Mouse (Mus musculus) liver, adult 2 months (tissue): ENCODE results near the gene Nudcd3. TPM values are rescaled to one million over a fixed set of nuclear protein-coding genes. Genes with fewer than 3 reads are reported as not detected.

Source experiments
- DNase-seq: peaks from one replicate; pipeline ENCODE4 v3.0.0-alpha.2; 2011; ENCODE audit warnings: low read depth, low spot score; ENCODE audit errors: extremely low read depth
- H3K27ac ChIP-seq: fragments of 200-500 bp; replicated peaks from 2 replicates; pipeline ENCODE4 v1.5.1; 2012; ENCODE audit warnings: low read depth, mild to moderate bottlenecking, control low read depth, inconsistent platforms, low read length; ENCODE audit not compliant: insufficient read depth
- H3K27me3 ChIP-seq: fragments of 200-500 bp; 2 replicates; pipeline ENCODE4 v1.6.1; 2012; ENCODE audit warnings: mild to moderate bottlenecking, moderate library complexity, low read length, inconsistent platforms; ENCODE audit not compliant: control insufficient read depth, insufficient read depth
- H3K36me3 ChIP-seq: fragments of 200-500 bp; 2 replicates; pipeline ENCODE4 v1.6.1; 2012; ENCODE audit warnings: low read length, inconsistent platforms; ENCODE audit not compliant: control insufficient read depth, insufficient read depth
- H3K4me1 ChIP-seq: fragments of 200-500 bp; 2 replicates; pipeline ENCODE4 v1.6.1; 2011; ENCODE audit warnings: low read length; ENCODE audit not compliant: control insufficient read depth, insufficient read depth
- H3K4me3 ChIP-seq: fragments of 200-500 bp; 2 replicates; pipeline ENCODE4 v1.5.1; 2011; ENCODE audit warnings: low read depth, mild to moderate bottlenecking, control low read depth, low read length, moderate library complexity; ENCODE audit not compliant: insufficient read depth
- H3K79me2 ChIP-seq: fragments of 200-500 bp; 2 replicates; pipeline ENCODE4 v1.6.1; 2012; ENCODE audit warnings: inconsistent platforms, mild to moderate bottlenecking, low read length, moderate library complexity; ENCODE audit not compliant: control insufficient read depth, insufficient read depth
- H3K9ac ChIP-seq: fragments of 200-500 bp; 2 replicates; pipeline ENCODE4 v1.6.1; 2012; ENCODE audit warnings: low read depth, mild to moderate bottlenecking, control low read depth, inconsistent platforms, low read length
- CTCF ChIP-seq: fragments of 200-500 bp; IDR thresholded peaks from 2 replicates; pipeline ENCODE4 v1.5.1; 2011; ENCODE audit warnings: low read depth, low read length, control low read depth
- POLR2A ChIP-seq: fragments of 200-500 bp; IDR thresholded peaks from 2 replicates; pipeline ENCODE4 v1.6.1; 2011; ENCODE audit warnings: low read length, control low read depth; ENCODE audit not compliant: insufficient read depth; ENCODE audit errors: extremely low read depth
- WGBS: fragments of 180-500 bp; shearing (Covaris S2); methylation state at CpG from one replicate; pipeline ENCODE4 v1.1.7; 2018; 5-methylcytosine and 5-hydroxymethylcytosine counted together
- polyA plus RNA-seq: library from polyadenylated mRNA; depleted of rRNA; stranded (reverse); fragments of >200 nt; gene quantifications from 2 replicates; pipeline ENCODE4 v1.2.3, GENCODE M21; 2012
- total RNA-seq: library from RNA; depleted of rRNA; stranded (reverse); fragments of >200 nt; gene quantifications from 2 replicates; pipeline ENCODE4 v1.2.3, GENCODE M21; 2014

Gene Nudcd3
- total and polyA plus RNA-seq, 2 experiments, result 10.6 to 16.7 TPM

- Histone ChIP-seq H3K36me3 (no peaks in the 10 kb centered on the region), H3K27me3 (no peaks in the 10 kb centered on the region), H3K27ac (no peak overlapping the region), H3K4me1 (no peaks in the 10 kb centered on the region), H3K9ac (no peak overlapping the region), H3K4me3 (no peak overlapping the region), H3K79me2 (no peaks in the 10 kb centered on the region)
- WGBS, result 76% methylated on average over 4 of the region's 4 CpGs
- DNase-seq, result no peak
- TF ChIP-seq POLR2A (no peak), CTCF (no peak)
Measured at GRCm38 (mm10) chr11:6086991-6087390, 113.2 kb downstream of the Nudcd3 start.

- TF ChIP-seq POLR2A (no peak), CTCF (no peak)
Measured at GRCm38 (mm10) chr11:6078737-6079136, 121.5 kb downstream of the Nudcd3 start.

GRCm38 (mm10) chr11:6075618-6076066 lies 124.6 kb downstream of the Nudcd3 start:
- no peak for TF ChIP-seq CTCF
- TF ChIP-seq POLR2A, result no peak

More at GRCm38 (mm10) chr11:6078737-6079136, 121.5 kb downstream of the Nudcd3 start:
- WGBS, result 92% methylated on average over 2 of the region's 2 CpGs
- no peak for DNase-seq
- no peaks in the 10 kb centered on the region for H3K4me1 ChIP-seq
- no peak overlapping the region for H3K4me3 ChIP-seq
- H3K9ac ChIP-seq, result no peak overlapping the region
- no peaks in the 10 kb centered on the region for H3K27me3 ChIP-seq
- H3K27ac ChIP-seq, result no peak overlapping the region
- H3K79me2 ChIP-seq, result no peaks in the 10 kb centered on the region
- H3K36me3 ChIP-seq, result no peaks in the 10 kb centered on the region

GRCm38 (mm10) chr11:6068181-6068957 lies 131.8 kb downstream of the Nudcd3 start:
- H3K36me3 ChIP-seq, result no peaks in the 10 kb centered on the region
- H3K79me2 ChIP-seq, result no peaks in the 10 kb centered on the region
- TF ChIP-seq CTCF (no peak), POLR2A (no peak)
- WGBS, result 14% methylated on average over 18 of the region's 19 CpGs
- H3K4me1 ChIP-seq, result no peaks in the 10 kb centered on the region; the same call in 1 of the 2 replicates
- peaks cover 26% of the 10 kb centered on the region for H3K27me3 ChIP-seq
- no peak for DNase-seq
- H3K4me3 ChIP-seq, result no peak overlapping the region
- H3K27ac ChIP-seq, result no peak overlapping the region
- H3K9ac ChIP-seq, result no peak overlapping the region

More at GRCm38 (mm10) chr11:6075618-6076066, 124.6 kb downstream of the Nudcd3 start:
- Histone ChIP-seq H3K27ac (no peak overlapping the region), H3K4me1 (no peaks in the 10 kb centered on the region), H3K27me3 (no peaks in the 10 kb centered on the region), H3K79me2 (no peaks in the 10 kb centered on the region), H3K4me3 (no peak overlapping the region), H3K36me3 (no peaks in the 10 kb centered on the region), H3K9ac (no peak overlapping the region)
- DNase-seq, result no peak
- WGBS, result 83% methylated on average over 8 of the region's 8 CpGs

- no peak overlapping the region for H3K27ac ChIP-seq
- no peaks in the 10 kb centered on the region for H3K79me2 ChIP-seq
- no peak for DNase-seq
- no peak overlapping the region for H3K9ac ChIP-seq
- 71% methylated on average over 9 of the region's 9 CpGs for WGBS
- no peak for TF ChIP-seq CTCF
- TF ChIP-seq POLR2A, result no peak
- peaks cover 26% of the 10 kb centered on the region for H3K27me3 ChIP-seq
- no peaks in the 10 kb centered on the region; the same call in 1 of the 2 replicates for H3K4me1 ChIP-seq
- no peaks in the 10 kb centered on the region for H3K36me3 ChIP-seq
- no peak overlapping the region for H3K4me3 ChIP-seq
Measured at GRCm38 (mm10) chr11:6067160-6067559, 133.1 kb downstream of the Nudcd3 start.

GRCm38 (mm10) chr11:6066176-6066575 lies 134.0 kb downstream of the Nudcd3 start, which contains the start of gene Camk2b:
Gene Camk2b, minus strand, starts transcription at chr11:6066362.
- Histone ChIP-seq H3K27me3 (peaks cover 26% of the 10 kb centered on the region), H3K9ac (no peak within 1 kb of the TSS), H3K27ac (no peak within 1 kb of the TSS), H3K36me3 (no peaks in the 10 kb centered on the region), H3K79me2 (no peaks in the 10 kb centered on the region), H3K4me3 (peak within 1 kb of the TSS; percentile 9; the same call in 1 of the 2 replicates), H3K4me1 (no peaks in the 10 kb centered on the region; the same call in 1 of the 2 replicates)
- DNase-seq, result no peak
- 19% methylated on average over 6 of the region's 6 CpGs for WGBS
- TF ChIP-seq POLR2A (no peak), CTCF (no peak)
